Mouse (Mus musculus): ENCODE data around the gene H2-Q6.
A peak's percentile ranks its signal among the peaks of the same experiment; 100 is the strongest.
"Not testable (repeated sequence)": the region's sequence is repeated elsewhere in the genome, so short reads cannot be mapped to it uniquely, and the experiment has no call there.

The H2-Q6 gene

DNA sequence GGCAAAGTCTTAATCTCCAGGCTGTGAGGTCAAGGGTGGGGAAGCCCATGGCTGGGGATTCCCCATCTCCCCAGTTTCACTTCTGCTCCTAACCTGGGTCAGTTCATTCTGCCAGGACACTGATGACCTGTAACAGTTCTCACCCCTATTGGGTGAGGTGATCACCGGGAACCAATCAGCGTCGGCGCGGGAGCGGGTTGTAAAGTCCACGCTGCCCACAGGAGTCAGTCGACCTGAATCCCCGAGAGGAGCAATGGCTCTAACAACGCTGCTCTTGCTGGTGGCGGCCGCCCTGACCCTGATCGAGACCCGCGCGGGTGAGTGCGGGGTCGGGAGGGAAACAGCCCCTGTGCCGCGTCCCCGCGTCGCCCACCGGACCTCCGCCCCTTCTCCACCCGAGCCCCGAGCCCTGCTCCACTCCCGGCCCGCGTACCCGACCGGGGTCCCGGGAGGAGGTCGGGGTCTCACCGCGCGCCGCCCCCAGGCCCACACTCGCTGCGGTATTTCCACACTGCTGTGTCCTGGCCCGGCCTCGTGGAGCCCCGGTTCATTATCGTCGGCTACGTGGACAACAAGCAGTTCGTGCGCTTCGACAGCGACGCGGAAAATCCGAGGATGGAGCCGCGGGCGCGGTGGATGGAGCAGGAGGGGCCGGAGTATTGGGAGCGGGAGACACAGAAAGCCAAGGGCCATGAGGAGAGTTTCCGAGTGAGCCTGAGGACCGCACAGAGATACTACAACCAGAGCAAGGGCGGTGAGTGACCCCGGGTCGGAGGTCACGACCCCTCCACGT, at the start of gene H2-Q6:
Gene H2-Q6, plus strand, starts transcription at position 227 of the 793 bp plus-strand sequence.
- DNase-seq (ENCODE audit: low spot score) = peak; percentile 79

DNA sequence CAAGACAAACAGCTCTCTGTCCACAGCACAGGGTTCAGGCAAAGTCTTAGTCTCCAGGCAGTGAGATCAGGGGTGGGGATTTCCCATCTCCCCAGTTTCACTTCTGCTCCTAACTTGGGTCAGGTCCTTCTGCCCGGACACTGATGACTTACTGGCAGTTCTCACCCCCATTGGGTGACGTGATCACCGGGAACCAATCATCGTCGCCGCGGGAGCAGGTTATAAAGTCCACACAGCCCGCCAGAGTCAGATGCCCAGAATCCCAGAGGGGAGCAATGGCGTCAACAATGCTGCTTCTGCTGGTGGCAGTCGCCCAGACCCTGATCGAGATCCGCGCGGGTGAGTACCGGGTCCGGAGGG, 45.3 kb upstream of the H2-Q6 start, which contains the start of gene H2-Q4:
Gene H2-Q4, plus strand, starts transcription at position 249 of the 360 bp plus-strand sequence.
- peak; percentile 98 for DNase-seq (ENCODE audit: low spot score)

- DNase-seq (ENCODE audit: low spot score) = peak; percentile 51
Measured at GRCm38 (mm10) chr17:35379729-35380451, 44.8 kb upstream of the H2-Q6 start.

DNA sequence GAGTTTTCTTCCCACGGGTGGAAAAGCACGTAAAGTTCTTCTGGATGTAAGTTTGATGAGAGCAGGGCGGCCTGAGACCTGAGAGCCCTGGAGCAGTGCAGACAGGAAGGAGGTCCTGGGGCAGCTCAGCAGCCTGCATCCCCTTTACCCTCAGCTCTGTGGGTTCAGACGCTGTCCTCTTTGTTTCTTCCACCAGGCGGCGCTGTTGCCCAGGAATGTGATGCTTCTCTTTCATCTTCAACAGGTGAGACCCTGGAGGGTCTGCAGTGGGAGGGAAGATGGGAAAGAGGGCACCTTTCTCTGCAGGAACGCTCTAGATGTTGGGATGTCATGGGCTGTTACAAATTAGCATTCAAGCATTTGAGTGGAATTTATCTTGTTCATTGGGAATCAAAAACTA, 34.9 kb upstream of the H2-Q6 start:
- not testable (repeated sequence) for DNase-seq (ENCODE audit: low spot score)

DNA sequence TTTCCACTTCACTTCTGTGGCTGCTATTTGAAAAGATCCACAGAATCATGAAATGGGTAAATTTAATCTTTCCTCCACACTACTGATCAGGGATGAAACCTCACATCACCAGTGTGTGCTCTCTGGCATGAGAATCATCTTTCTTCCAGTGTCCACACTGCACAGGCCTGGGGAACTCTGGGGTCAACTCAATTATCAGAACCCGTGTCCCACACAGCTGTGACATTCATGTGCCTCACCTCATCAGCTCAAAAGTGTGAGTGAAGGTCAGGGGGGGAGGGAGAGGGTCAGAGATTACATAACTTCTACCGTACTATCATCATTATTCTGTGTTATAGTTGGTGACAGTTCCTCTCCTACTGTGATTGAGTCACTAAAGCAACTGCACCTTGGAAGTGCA, 32.0 kb upstream of the H2-Q6 start:
- not testable (repeated sequence) for DNase-seq (ENCODE audit: low spot score)

DNA sequence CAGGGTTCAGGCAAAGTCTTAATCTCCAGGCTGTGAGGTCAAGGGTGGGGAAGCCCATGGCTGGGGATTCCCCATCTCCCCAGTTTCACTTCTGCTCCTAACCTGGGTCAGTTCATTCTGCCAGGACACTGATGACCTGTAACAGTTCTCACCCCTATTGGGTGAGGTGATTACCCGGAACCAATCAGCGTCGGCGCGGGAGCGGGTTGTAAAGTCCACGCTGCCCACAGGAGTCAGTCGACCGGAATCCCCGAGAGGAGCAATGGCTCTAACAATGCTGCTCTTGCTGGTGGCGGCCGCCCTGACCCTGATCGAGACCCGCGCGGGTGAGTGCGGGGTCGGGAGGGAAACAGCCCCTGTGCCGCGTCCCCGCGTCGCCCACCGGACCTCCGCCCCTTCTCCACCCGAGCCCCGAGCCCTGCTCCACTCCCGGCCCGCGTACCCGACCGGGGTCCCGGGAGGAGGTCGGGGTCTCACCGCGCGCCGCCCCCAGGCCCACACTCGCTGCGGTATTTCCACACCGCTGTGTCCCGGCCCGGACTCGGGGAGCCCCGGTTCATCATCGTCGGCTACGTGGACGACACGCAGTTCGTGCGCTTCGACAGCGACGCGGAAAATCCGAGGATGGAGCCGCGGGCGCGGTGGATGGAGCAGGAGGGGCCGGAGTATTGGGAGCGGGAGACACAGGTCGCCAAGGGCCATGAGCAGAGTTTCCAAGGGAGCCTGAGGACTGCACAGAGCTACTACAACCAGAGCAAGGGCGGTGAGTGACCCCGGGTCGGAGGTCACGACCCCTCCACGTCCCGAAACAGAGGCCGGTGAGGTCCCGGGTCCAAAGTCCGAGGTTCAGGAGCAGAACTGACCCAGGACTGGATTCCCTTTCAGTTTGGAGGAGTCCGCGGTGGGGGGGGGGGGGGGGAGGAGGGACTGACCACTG, 30.5 kb upstream of the H2-Q6 start:
- DNase-seq (ENCODE audit: low spot score) = not testable (repeated sequence)

GRCm38 (mm10) chr17:35396956-35397355, 27.7 kb upstream of the H2-Q6 start:
- DNase-seq (ENCODE audit: low spot score) = not testable (repeated sequence)

DNA sequence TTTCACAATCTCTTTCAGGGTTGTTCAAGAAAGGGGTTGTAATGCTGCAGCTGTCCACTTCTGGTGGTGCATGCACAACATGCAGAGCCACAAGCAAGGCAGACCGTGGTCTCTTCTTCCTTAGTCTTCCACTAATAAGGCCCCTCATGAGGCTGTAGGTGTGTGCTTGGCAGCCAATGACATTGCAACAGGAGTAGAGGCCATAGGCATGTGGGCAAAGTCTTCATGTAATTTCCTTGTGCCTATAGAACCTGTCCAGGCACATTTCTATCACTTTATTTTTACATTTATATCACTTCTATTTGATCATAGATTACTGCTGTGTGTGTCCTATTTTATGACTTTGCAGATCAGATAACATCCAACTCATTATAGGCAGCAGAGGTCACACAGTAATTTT, 11.6 kb upstream of the H2-Q6 start:
- not testable (repeated sequence) for DNase-seq (ENCODE audit: low spot score)

- DNase-seq (ENCODE audit: low spot score) = not testable (repeated sequence)
Measured at GRCm38 (mm10) chr17:35415273-35416129, 9.1 kb upstream of the H2-Q6 start.

- DNase-seq (ENCODE audit: low spot score) = no peak
Measured at GRCm38 (mm10) chr17:35418772-35419171, 5.9 kb upstream of the H2-Q6 start.

GRCm38 (mm10) chr17:35419564-35419963, 5.1 kb upstream of the H2-Q6 start:
- DNase-seq (ENCODE audit: low spot score) = not testable (repeated sequence)

DNA sequence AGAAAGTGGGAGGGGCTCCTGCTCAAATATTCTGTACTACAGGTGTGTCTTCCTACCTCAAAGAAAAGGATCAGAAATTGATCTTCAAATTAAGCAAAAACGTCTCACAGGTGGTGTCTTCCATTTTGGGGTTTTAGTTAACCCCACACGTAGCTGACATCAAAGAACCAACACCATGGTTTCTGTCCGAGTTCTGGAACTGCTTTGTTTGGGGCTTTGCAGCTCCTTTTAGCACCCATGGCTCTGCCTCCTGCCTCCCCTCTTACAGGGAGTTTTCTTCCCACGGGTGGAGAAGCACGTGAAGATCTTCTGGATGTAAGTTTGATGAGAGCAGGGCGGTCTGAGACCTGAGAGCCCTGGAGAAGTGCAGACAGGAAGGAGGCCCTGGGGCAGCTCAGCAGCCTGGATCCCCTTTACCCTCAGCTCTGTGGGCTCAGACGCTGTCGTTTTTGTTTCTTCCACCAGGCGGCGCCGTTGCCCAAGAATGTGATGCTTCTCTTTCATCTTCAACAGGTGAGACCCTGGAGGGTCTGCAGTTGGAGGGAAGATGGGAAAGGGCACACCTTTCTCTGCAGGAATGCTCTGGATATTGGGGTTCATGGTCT, 4.3 kb upstream of the H2-Q6 start:
- DNase-seq (ENCODE audit: low spot score) = not testable (repeated sequence)

DNA sequence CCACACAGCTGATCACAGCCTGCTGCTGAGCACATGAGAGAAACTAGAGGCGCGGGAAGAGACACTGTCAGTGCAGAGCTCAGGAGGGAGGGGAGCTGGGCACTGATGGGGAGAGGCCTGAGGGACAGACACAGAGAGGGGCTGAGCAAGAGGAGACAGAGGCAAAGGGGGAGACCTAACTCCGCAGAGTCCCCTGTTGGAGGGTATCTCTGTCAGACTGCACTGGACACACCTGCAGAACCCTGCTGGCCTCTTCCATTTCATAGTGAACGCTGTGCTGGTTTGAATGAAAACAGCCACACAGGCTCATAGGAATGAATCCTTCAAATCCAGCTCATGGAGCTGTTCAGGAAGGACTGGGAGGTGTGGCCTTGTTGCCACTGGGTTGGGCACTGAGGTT, 3.3 kb upstream of the H2-Q6 start:
- DNase-seq (ENCODE audit: low spot score) = not testable (repeated sequence)

GRCm38 (mm10) chr17:35422360-35422759, 2.3 kb upstream of the H2-Q6 start:
- not testable (repeated sequence) for DNase-seq (ENCODE audit: low spot score)

DNA sequence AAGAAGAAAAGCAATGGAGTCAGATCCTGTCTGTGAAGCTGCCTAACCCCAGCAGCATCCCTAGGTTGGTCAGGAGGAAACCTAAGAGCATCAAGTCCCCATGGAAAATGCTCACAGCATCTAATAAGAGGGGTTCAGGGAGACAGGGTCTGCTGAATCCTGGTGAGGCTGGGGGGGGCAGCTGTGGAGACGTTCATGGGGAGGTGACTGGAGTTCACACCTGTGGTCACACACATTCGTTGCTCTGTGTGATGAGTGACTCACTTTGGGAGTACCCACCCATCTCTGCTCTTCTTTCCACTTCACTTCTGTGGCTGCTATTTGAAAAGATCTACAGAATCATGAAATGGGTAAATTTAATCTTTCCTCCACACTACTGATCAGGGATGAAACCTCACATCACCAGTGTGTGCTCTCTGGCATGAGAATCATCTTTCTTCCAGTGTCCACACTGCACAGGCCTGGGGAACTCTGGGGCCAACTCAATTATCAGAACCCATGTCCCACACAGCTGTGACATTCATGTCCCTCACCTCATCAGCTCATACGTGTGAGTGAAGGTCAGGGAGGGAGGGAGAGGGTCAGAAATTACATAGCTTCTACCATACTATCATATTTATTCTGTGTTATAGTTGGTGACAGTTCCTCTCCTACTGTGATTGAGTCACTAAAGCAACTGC, 1.4 kb upstream of the H2-Q6 start:
- not testable (repeated sequence) for DNase-seq (ENCODE audit: low spot score)

GRCm38 (mm10) chr17:35424106-35424505, 544 bp upstream of the H2-Q6 start:
- not testable (repeated sequence) for DNase-seq (ENCODE audit: low spot score)

GRCm38 (mm10) chr17:35425474-35425873, 824 bp downstream of the H2-Q6 start:
- peak; percentile 21 for DNase-seq (ENCODE audit: low spot score)

DNA sequence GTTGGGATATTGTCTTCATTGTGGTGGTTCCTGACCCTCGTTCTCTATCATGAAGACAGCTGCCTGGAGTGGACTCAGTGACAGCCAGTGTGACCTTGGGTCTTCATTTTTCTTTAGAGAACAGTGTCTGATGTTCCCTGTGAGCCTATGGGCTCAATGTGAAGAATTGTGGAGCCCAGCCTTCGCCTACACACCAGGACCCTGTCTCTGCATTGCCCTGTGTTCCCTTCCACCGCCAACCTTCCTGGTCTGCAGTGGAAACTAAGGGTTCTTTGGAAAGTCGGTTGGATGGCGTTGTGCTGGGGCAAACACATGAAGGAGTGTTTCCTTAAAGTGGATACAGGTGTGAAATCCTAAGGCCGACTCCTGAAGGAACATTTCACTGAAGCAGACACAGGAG, 4.2 kb downstream of the H2-Q6 start:
- not testable (repeated sequence) for DNase-seq (ENCODE audit: low spot score)

GRCm38 (mm10) chr17:35430671-35431070, 6.0 kb downstream of the H2-Q6 start:
- DNase-seq (ENCODE audit: low spot score) = not testable (repeated sequence)

- not testable (repeated sequence) for DNase-seq (ENCODE audit: low spot score)
Measured at GRCm38 (mm10) chr17:35432167-35432566, 7.5 kb downstream of the H2-Q6 start.

All from lung, postnatal 25 days (tissue).